Mouse (Mus musculus) cerebellum, adult 2 months (tissue): ENCODE measurements around the gene Polh. TPM values are rescaled to one million over a fixed set of nuclear protein-coding genes. Genes with fewer than 3 reads are reported as not detected.

Experiments used
- DNase-seq, 2 experiments: peaks; one replicate each; pipeline ENCODE4 v3.0.0; 2021
- H3K27ac ChIP-seq: fragments of 200-500 bp; 2 replicates; pipeline ENCODE4 v1.5.1; 2012; ENCODE audit warnings: low read length, control low read depth, inconsistent platforms; ENCODE audit not compliant: insufficient read depth
- H3K27me3 ChIP-seq: fragments of 200-500 bp; 2 replicates; pipeline ENCODE4 v1.6.1; 2012; ENCODE audit warnings: inconsistent platforms, mild to moderate bottlenecking, low read length, moderate library complexity; ENCODE audit not compliant: control insufficient read depth, insufficient read depth
- H3K4me1 ChIP-seq: fragments of 200-500 bp; 2 replicates; pipeline ENCODE4 v1.6.1; 2011; ENCODE audit warnings: low read length; ENCODE audit not compliant: control insufficient read depth, insufficient read depth
- H3K4me3 ChIP-seq: fragments of 200-500 bp; replicated peaks from 2 replicates; pipeline ENCODE3; 2011; ENCODE audit warnings: mild to moderate bottlenecking, low read depth, low read length, control low read depth; ENCODE audit not compliant: insufficient read depth
- CTCF ChIP-seq: fragments of 200-500 bp; IDR thresholded peaks from 2 replicates; pipeline ENCODE4 v1.5.1; 2011; ENCODE audit warnings: low read depth, mild to moderate bottlenecking, control low read depth, low read length, moderate library complexity, borderline replicate concordance; ENCODE audit not compliant: insufficient read depth
- POLR2A ChIP-seq: fragments of 200-500 bp; IDR thresholded peaks from 2 replicates; pipeline ENCODE4 v1.6.1; 2011; ENCODE audit warnings: low read length, control low read depth, borderline replicate concordance; ENCODE audit not compliant: insufficient read depth
- WGBS: fragments of 180-500 bp; shearing (Covaris S2); methylation state at CpG from one replicate; pipeline ENCODE4 v1.1.7; 2018; 5-methylcytosine and 5-hydroxymethylcytosine counted together
- polyA plus RNA-seq: library from polyadenylated mRNA; depleted of rRNA; stranded (reverse); fragments of >200 nt; gene quantifications from 2 replicates; pipeline ENCODE4 v1.2.3, GENCODE M21; 2012

Polh gene
- polyA plus RNA-seq, 1 experiment, result 5.8 TPM

DNA sequence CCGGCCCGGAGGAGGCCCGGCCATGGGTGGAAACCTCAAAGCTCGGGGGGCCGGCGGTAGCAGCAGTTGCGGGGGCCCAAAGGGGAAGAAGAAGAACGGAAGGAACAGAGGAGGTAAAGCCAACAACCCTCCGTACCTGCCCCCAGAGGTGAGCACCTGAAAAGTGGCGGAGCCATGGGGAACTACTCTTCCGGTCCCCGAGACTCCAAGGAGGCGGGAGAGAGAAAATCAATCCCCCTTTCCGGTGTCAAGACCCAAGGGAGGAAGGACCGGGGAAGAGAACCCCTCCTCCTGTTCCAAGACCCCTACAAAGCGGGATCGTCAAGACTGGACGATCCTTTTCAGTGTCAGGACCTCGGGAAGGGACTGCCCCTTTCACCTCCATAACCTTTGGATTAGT, 41.3 kb downstream of the Polh start:
- TF ChIP-seq CTCF, result no peak
- no peak for TF ChIP-seq POLR2A
- H3K27me3 ChIP-seq, result no peaks in the 10 kb centered on the region
- DNase-seq, result no peak
- peak overlapping the region; percentile 93 for H3K4me3 ChIP-seq
- WGBS, result 0% methylated on average over 19 of the region's 19 CpGs
- H3K27ac ChIP-seq, result no peak overlapping the region
- H3K4me1 ChIP-seq, result peaks cover 18% of the 10 kb centered on the region

DNA sequence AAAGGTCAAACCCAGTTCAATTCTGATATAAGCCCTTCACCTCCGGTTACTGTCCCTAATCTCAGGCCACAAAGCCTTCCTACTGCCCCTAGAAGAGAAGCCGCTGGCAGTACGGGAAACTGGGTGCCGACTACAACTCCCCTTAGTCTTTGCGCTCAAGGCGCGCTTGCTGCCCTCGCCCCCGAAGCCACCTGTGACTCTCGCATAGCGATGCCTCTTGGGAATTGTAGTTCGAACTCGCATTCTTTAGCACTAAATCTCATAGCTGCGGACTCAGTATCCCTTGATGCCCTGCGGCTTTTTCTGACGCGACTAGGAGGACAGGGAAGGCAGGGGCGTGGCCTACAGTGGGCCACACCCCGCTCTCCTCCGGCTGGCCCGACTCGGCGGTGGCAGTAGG, 41.8 kb downstream of the Polh start, which contains the start of gene Gtpbp2:
TSS of gene Gtpbp2 (plus strand) at position 347 of the 400 bp plus-strand sequence.
- TF ChIP-seq POLR2A (peak; percentile 72), CTCF (no peak)
- Histone ChIP-seq H3K4me3 (peak within 1 kb of the TSS; percentile 93), H3K27ac (peak within 1 kb of the TSS; percentile 62), H3K4me1 (peaks cover 15% of the 10 kb centered on the region), H3K27me3 (no peaks in the 10 kb centered on the region)
- 1% methylated on average over 23 of the region's 23 CpGs for WGBS
- DNase-seq, result peak; percentile 96 to 99

GRCm38 (mm10) chr17:46160090-46160662, 42.3 kb downstream of the Polh start:
- H3K4me3 ChIP-seq, result peak overlapping the region; percentile 73
- under 1% methylated on average over 16 of the region's 16 CpGs for WGBS
- H3K4me1 ChIP-seq, result peaks cover 10% of the 10 kb centered on the region
- peak overlapping the region; percentile 62 for H3K27ac ChIP-seq
- peak; percentile 84 to 85 for DNase-seq
- H3K27me3 ChIP-seq, result no peaks in the 10 kb centered on the region
- TF ChIP-seq POLR2A (peak; percentile 29; the same call in 1 of the 2 replicates), CTCF (no peak)

- H3K4me3 ChIP-seq, result no peak overlapping the region
- H3K27me3 ChIP-seq, result no peaks in the 10 kb centered on the region
- TF ChIP-seq CTCF, result no peak
- TF ChIP-seq POLR2A, result no peak
- 76% methylated on average over 2 of the region's 2 CpGs for WGBS
- H3K27ac ChIP-seq, result no peak overlapping the region
- H3K4me1 ChIP-seq, result peaks cover 10% of the 10 kb centered on the region
- no peak for DNase-seq
Observed at GRCm38 (mm10) chr17:46159236-46159635, 43.2 kb downstream of the Polh start.

- no peak for TF ChIP-seq CTCF
- TF ChIP-seq POLR2A, result no peak
- 85% methylated on average over 8 of the region's 8 CpGs for WGBS
- no peak overlapping the region for H3K4me3 ChIP-seq
- no peak for DNase-seq
- no peaks in the 10 kb centered on the region for H3K27me3 ChIP-seq
- peaks cover 4% of the 10 kb centered on the region; the same call in 1 of the 2 replicates for H3K4me1 ChIP-seq
- H3K27ac ChIP-seq, result no peak overlapping the region
Observed at GRCm38 (mm10) chr17:46157131-46157530, 45.3 kb downstream of the Polh start.

DNA sequence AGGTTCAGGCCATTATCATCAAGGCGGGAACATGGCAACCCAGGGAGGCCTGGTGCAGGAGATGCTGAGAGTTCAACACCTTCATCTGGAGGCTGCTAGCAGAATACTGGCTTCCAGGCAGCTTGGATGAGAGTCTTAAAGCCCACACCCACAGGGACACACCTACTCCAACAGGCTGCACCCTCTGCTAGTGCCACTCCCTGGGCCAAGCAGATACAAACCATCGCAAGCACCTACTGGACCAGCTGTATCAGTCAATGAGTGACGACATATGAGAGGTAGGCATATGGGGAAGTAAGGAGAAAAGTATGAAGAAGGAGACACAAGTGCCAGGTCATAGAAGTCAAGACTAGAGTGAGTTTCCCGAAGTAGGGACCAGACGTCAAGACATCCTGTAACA, 45.8 kb downstream of the Polh start:
- H3K4me1 ChIP-seq, result peaks cover 2% of the 10 kb centered on the region; the same call in 1 of the 2 replicates
- no peak overlapping the region for H3K4me3 ChIP-seq
- WGBS, result 86% methylated on average over 5 of the region's 5 CpGs
- H3K27ac ChIP-seq, result no peak overlapping the region
- DNase-seq, result no peak
- H3K27me3 ChIP-seq, result no peaks in the 10 kb centered on the region
- TF ChIP-seq POLR2A (no peak), CTCF (no peak)

GRCm38 (mm10) chr17:46154336-46154735, 48.1 kb downstream of the Polh start:
- no peak for DNase-seq
- no peak overlapping the region for H3K4me3 ChIP-seq
- 94% methylated on average over 3 of the region's 3 CpGs for whole genome bisulfite sequencing
- H3K27ac ChIP-seq, result no peak overlapping the region
- H3K4me1 ChIP-seq, result no peaks in the 10 kb centered on the region
- no peaks in the 10 kb centered on the region for H3K27me3 ChIP-seq
- TF ChIP-seq POLR2A (no peak), CTCF (no peak)

DNA sequence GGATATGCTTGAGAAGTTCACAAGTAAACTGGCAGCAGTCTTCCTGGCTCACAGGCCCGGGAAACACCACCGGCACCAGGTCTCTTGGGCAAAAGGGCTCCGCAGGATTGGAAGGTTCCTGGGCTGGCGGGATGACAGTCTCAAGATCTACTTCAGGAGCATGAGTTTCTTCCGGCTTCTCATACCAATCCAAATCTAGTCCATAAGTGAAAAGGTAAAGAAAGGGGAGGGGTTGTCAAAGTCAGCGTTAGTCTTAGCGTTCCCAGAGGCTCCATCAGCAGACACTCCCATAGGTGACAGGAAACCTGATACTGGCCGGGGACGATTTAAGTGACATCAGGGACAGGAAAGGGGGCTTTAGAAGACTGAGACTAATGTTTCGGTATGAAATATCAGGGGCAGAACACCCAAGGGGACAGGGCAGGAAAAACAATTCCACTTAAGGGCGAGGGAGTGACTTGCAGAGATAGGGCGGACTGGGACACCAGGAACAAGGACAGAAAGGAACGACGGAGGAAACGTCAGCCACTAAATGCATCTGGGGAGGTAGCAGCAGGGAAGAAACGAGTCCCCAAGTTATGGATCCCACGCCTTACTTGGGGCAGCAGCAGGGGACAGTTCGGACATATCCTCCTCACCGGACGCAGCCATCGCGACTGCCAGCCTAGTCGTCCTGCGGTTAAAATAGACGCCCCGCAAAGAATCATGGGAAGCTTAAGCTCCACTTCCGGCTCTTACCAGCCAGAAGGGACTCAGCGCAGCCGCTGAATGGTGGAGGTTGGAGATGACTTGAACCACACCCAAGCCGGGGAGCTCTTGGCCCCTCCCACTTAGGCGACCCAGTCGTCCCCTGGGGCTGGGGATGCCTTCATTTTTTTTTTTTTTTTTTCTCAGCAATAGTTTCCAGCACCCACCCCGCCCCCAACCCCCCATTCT, 49.3 kb downstream of the Polh start, which contains the start of gene Mad2l1bp:
TSS of gene Mad2l1bp (minus strand) at position 707 of the 936 bp plus-strand sequence.
- WGBS, result 2% methylated on average over 33 of the region's 33 CpGs
- TF ChIP-seq CTCF, result no peak
- peak; percentile 95 for TF ChIP-seq POLR2A

More for the DNA sequence above, 49.3 kb downstream of the Polh start, which contains the start of gene Mad2l1bp:
- Histone ChIP-seq H3K27me3 (no peaks in the 10 kb centered on the region), H3K4me3 (peak within 1 kb of the TSS; percentile 100), H3K27ac (peak within 1 kb of the TSS; percentile 89), H3K4me1 (no peaks in the 10 kb centered on the region)
- DNase-seq, result peak; percentile 83 to 90
